Mouse (Mus musculus) adrenal gland, postnatal 14 days (tissue): ENCODE data around the gene Cdc42bpg. TPM values are rescaled to one million over a fixed set of nuclear protein-coding genes. Genes with fewer than 3 reads are reported as not detected.
"Not testable (repeated sequence)": the region's sequence is repeated elsewhere in the genome, so short reads cannot be mapped to it uniquely, and the experiment has no call there.

Source experiments
- DNase-seq: peaks from one replicate; pipeline ENCODE4 v3.0.0; 2021; ENCODE audit warnings: mixed read lengths
- total RNA-seq: library from RNA; stranded (reverse); gene quantifications from 2 replicates; pipeline ENCODE4 v1.2.3, GENCODE M21; 2021

Cdc42bpg gene
- total RNA-seq, 1 experiment from 2014 or later = 9.9 TPM

- DNase-seq = no peak
These were observed 9.6 kb upstream of the Cdc42bpg start for GRCm38 (mm10) chr19:6296551-6297210.

DNA sequence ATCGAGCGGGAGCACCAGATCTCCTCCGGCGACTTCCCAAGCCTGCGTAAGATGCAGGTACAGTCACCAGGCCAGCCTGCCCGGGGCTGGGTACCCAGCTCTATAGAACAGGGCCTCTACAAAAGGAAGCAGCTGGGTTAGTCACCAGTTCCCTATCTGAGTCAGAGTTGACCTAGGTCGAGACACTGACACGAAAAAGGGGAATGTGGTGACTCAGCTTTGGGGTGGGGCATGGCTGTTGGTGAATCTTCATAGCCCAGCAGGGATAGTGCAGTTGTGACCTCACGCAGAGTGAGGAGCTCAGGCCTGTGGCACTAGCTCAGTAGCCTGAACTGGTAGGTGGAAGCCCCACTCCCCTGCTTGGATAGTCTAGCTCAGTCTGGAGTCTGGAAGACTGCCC lies 8.6 kb upstream of the Cdc42bpg start:
- peak; percentile 88 for DNase-seq

DNA sequence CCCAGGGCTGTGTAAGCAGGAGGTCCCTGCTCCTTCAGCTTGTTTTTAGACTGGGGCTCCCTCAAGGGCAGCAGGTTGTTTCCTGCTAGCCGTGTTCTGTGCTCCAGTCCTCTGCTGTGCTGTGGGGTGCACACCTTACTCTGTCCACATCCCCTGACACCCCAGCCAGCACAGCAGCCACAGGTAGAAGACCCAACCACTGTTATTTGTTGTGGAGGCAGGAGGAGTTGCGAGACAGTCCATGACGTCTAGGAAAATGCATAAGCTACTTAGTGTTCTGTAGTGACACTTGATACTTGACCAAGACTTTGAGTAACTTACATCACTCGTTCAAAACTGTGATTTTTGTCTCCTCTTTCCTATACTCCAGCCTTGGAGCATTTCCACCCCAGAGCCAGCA lies 7.3 kb upstream of the Cdc42bpg start:
- DNase-seq = no peak

DNA sequence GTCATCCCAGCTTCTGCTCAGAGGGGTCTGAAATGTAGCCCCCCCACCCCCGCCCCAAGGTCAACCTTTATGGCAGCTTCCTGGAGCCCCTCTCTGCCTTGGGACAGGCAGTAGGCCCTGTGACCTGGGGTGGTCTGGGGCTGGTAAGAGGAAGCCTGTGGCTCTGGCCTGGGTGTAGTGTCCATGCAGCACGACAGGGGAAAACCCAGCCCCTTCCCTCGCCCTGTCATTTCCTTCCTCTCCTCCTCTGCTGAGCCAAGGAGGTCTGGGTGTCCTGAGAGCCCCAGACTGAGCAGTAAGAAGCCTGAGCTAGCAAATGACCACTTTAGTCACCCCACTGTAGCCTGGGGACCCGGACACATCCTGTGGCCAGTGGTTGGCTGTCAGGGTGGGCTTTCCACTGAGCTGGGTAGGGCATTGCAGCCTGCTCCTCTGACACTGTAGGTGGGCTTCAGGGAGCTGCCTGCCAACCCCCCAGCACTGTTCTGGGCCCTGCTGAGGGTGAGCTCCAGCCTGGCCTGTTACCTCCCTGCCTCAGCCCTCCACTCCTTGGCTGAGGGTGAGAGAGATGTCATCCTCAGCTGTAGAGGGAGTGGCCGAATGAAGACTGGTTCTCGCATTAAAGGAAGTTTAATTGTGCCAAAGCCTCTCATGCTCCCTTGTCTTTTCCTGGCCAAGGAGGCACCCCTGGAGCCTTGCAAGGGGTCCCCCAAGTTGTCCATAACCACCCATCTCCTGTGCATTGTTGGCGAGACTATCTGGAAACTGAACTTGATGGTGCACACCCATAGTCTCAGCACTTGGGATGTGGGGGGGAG lies 6.6 kb upstream of the Cdc42bpg start:
- peak; percentile 36 for DNase-seq

- DNase-seq = no peak
These were observed 5.8 kb upstream of the Cdc42bpg start for GRCm38 (mm10) chr19:6300402-6300841.

- no peak for DNase-seq
These were observed 4.1 kb upstream of the Cdc42bpg start for GRCm38 (mm10) chr19:6302114-6302513.

GRCm38 (mm10) chr19:6302522-6302921 lies 3.7 kb upstream of the Cdc42bpg start:
- no peak for DNase-seq

- DNase-seq = peak; percentile 34
These were observed 2.4 kb upstream of the Cdc42bpg start for GRCm38 (mm10) chr19:6303831-6304230.

DNA sequence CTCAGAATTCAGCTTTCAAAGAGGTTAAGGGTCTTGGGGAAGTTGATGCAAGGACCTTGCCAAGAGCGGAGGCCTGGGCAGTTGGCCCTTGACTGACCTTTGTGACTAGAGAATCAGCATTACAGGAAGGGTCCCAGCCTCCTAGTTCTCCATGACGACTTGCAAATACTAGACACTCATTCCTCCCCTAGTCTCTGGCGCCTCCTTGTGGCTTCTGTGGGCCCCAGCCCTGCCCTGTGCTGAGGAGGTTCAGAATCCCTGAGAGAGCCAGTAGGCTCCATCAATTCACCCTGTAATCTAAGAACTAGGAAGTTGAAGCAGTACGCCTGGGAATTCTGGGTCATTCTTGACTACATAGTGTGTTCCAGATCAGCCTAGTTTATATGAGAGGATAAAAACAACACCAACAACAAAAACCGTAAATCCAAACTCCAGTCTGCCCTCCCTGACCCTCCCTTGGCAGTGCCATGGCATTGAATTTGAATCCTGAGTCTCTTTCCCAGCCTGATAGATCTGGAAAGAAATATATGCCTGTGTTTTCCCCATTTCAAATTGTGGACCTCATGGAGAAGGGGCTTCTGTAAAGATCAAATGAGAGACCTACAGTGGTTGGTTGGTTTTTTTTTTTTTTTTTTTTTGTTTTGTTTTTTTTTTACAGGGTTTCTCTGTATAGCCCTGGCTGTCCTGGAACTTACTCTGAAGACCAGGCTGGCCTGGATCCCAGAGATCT lies 1.3 kb upstream of the Cdc42bpg start:
- DNase-seq = peak; percentile 97

GRCm38 (mm10) chr19:6305517-6306115 lies 640 bp upstream of the Cdc42bpg start:
- DNase-seq = no peak

- DNase-seq = peak; percentile 93
These were observed 330 bp downstream of the Cdc42bpg start for GRCm38 (mm10) chr19:6306586-6306985.

GRCm38 (mm10) chr19:6307733-6308531 lies 1.7 kb downstream of the Cdc42bpg start:
- DNase-seq = peak; percentile 67

GRCm38 (mm10) chr19:6310181-6310580 lies 3.9 kb downstream of the Cdc42bpg start:
- DNase-seq = no peak

DNA sequence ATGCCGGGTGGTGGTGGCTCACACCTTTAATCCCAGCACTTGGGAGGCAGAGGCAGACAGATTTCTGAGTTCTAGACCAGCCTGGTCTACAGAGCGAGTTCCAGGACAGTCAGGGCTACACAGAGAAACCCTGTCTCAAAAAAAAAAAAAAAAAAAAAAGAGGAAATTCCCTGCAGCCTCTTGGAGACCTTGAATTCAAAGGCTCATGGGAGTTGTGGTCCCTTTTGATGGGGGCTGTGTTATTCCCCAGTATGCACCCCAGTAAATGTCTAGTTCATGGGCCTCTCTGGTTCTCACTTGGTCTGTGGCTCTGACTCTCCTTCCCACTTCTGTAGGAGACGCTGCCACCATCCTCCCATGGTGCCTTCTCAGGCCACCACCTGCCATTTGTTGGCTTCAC lies 5.5 kb downstream of the Cdc42bpg start:
- DNase-seq = not testable (repeated sequence)

DNA sequence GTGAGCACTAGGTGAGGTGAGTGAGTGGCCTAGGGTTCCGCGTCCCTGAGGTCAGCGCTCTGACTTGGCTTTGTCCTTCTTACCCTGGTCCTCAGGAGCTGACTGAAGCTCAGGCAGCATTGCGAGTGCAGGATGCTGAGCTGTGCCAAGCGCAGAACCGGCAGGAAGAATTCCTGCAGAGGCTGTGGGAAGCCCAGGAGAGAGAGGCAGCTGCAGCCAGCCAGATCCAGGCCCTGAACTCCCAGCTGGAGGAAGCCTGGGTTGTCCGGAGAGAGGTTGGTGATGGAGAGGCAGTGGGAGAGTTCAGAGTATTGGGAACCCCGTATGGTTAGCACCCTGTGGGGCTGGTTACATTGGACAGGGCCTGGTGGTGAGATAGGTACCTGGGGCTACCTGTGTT lies 7.5 kb downstream of the Cdc42bpg start:
- no peak for DNase-seq

GRCm38 (mm10) chr19:6314513-6314912 lies 8.3 kb downstream of the Cdc42bpg start:
- DNase-seq = no peak

DNA sequence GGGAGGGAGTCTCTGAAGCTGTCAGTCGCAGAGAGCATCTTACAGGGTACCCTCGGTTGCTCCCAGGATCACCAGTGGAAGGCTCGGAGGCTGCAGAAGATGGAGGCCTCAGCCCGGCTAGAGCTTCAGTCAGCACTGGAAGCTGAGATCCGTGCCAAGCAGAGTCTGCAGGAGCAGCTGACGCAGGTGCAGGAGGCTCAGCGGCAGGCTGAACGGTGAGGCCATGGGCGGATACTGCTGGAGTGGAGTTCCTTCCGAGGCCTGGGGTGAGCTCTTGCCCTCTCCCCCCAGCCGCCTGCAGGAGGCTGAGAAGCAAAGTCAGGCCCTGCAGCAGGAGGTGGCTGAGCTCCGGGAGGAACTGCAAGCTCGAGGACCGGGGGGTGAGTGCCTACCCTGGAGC lies 9.3 kb downstream of the Cdc42bpg start:
- DNase-seq = no peak

GRCm38 (mm10) chr19:6318145-6318544 lies 11.9 kb downstream of the Cdc42bpg start:
- DNase-seq = no peak

- DNase-seq = peak; percentile 32
These were observed 15.1 kb downstream of the Cdc42bpg start for GRCm38 (mm10) chr19:6321358-6321757.

DNA sequence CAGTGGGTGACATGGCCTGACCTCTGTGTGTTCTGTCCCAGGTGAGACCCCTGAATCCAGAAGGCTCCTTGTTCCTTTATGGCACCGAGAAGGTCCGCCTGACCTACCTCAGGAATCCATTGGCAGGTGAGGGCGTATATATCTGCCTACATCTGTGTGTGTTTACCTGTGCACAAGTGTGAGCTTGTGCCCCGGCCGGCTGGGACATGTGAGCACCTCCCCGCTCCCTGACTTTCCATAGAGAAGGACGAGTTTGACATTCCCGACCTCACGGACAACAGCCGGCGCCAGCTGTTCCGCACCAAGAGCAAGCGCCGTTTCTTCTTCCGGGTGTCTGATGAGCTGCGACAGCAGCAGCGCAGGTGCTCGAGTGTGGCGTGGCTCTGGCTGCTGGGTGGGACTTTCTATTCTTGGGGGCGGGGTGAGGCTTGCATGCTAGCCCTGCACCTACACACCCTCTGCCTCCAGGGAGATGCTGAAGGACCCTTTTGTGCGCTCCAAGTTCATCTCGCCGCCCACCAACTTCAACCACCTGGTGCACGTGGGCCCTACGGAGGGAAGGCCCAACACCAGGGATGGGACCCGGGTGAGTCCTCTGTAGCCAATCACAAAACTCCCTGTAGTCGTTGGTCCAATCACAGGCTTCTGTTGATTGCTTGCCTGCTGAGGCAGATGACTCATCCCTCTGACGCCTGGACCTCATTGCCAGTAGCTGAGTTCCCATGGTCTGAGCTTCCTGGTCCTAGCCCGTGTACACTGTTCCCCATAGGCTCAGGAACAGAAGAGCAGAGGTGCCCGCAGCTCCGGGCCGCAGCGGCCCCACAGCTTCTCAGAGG lies 15.7 kb downstream of the Cdc42bpg start:
- peak; percentile 74 for DNase-seq

DNA sequence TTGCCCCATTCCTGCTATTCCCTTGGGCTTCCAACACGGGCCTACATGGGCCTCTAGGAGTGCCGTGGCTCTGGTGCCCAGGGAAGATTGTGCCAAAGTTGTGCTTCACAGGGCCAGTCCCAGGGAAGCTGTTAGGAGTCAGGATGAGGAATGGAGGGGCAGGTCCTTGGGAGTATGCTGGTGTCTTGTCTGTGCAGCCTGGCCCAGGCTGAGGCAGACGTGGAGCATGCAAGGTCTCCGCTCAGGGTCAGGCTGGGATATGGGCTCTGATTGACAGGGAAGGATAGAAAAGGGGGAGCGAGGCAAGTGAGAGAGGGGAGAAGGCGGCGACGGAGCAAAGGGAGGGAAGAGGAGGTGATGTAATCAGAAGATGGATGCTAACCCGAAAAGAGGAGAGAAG lies 18.5 kb downstream of the Cdc42bpg start:
- DNase-seq = peak; percentile 77
